Mouse (Mus musculus) cortical plate, adult 2 months (tissue): ENCODE results near the gene 1110051M20Rik.

Experiments
- CTCF ChIP-seq: fragments of 200-500 bp; IDR thresholded peaks from 2 replicates; pipeline ENCODE4 v1.5.1; 2011; ENCODE audit warnings: mild to moderate bottlenecking, control low read depth, low read length; ENCODE audit not compliant: insufficient read depth; ENCODE audit errors: extremely low read depth
- POLR2A ChIP-seq: fragments of 200-500 bp; IDR thresholded peaks from 2 replicates; pipeline ENCODE4 v1.6.1; 2011; ENCODE audit warnings: mild to moderate bottlenecking, low read length, control low read depth; ENCODE audit not compliant: insufficient read depth; ENCODE audit errors: extremely low read depth

- TF ChIP-seq CTCF (no peak), POLR2A (no peak)
These were observed 16.8 kb upstream of the 1110051M20Rik start for GRCm38 (mm10) chr2:91461341-91461740.
